Mouse (Mus musculus) neural tube, embryonic 12.5 days (tissue): Measurements from ENCODE around the gene Mtfr1l. TPM values are rescaled to one million over a fixed set of nuclear protein-coding genes. Genes with fewer than 3 reads are reported as not detected.

Experiments
- ATAC-seq: fragments of 200-750 bp; cut with Nextera tagmentation; 2 replicates; pipeline ENCODE4 v1.8.0; 2017; ENCODE audit warnings: low read depth, mild to moderate bottlenecking, moderate TSS enrichment, moderate library complexity; ENCODE audit not compliant: low FRiP score
- H3K27ac ChIP-seq: fragments of 300-500 bp; sonication (generic); 2 replicates; pipeline ENCODE4 v1.5.1; 2016
- H3K27me3 ChIP-seq: fragments of 300-500 bp; sonication (generic); replicated peaks from 2 replicates; pipeline ENCODE4 v1.6.1; 2016; ENCODE audit warnings: mild to moderate bottlenecking
- H3K36me3 ChIP-seq: fragments of 300-500 bp; sonication (generic); 2 replicates; pipeline ENCODE4 v1.6.1; 2016; ENCODE audit warnings: mild to moderate bottlenecking
- H3K4me1 ChIP-seq: fragments of 300-500 bp; sonication (generic); 2 replicates; pipeline ENCODE4 v1.6.1; 2016
- H3K4me2 ChIP-seq: fragments of 300-500 bp; sonication (generic); replicated peaks from 2 replicates; pipeline ENCODE4 v1.6.1; 2016; ENCODE audit warnings: mild to moderate bottlenecking
- H3K4me3 ChIP-seq: fragments of 300-500 bp; sonication (generic); 2 replicates; pipeline ENCODE4 v1.5.1; 2016
- H3K9ac ChIP-seq: fragments of 300-500 bp; sonication (generic); 2 replicates; pipeline ENCODE4 v1.6.1; 2016; ENCODE audit warnings: mild to moderate bottlenecking
- H3K9me3 ChIP-seq: fragments of 300-500 bp; sonication (generic); 2 replicates; pipeline ENCODE4 v1.6.1; 2016; ENCODE audit warnings: mild to moderate bottlenecking
- WGBS: fragments of 180-500 bp; shearing (Covaris S2); methylation state at CpG from one replicate; pipeline ENCODE4 v1.1.7; 2016; 5-methylcytosine and 5-hydroxymethylcytosine counted together
- polyA plus RNA-seq: library from polyadenylated mRNA; unstranded; fragments of >200 nt; fragmentation: Nextera tagmentation; extraction: Ambion mirVana; gene quantifications from 2 replicates; pipeline ENCODE4 v1.2.1, GENCODE M21; 2016

Mtfr1l gene
- polyA plus RNA-seq, 1 experiment from 2014 or later: 138 TPM

- no peak overlapping the region for H3K4me3 ChIP-seq
- H3K4me1 ChIP-seq: no peaks in the 10 kb centered on the region
- 89% methylated on average over 5 of the region's 5 CpGs for WGBS
- H3K9ac ChIP-seq: no peak overlapping the region
- H3K27me3 ChIP-seq: no peaks in the 10 kb centered on the region
- H3K36me3 ChIP-seq: peaks cover 68% of the 10 kb centered on the region
- H3K4me2 ChIP-seq: no peak overlapping the region
- H3K9me3 ChIP-seq: no peaks in the 10 kb centered on the region
- no peak for ATAC-seq
- H3K27ac ChIP-seq: no peak overlapping the region
Observed at GRCm38 (mm10) chr4:134526220-134526619, 9.0 kb downstream of the Mtfr1l start.

GRCm38 (mm10) chr4:134525806-134526205, 9.4 kb downstream of the Mtfr1l start:
- H3K27me3 ChIP-seq: no peaks in the 10 kb centered on the region
- no peak overlapping the region for H3K4me2 ChIP-seq
- H3K9ac ChIP-seq: no peak overlapping the region
- peaks cover 68% of the 10 kb centered on the region for H3K36me3 ChIP-seq
- no peak overlapping the region for H3K4me3 ChIP-seq
- WGBS: 69% methylated on average over 5 of the region's 5 CpGs
- no peak for ATAC-seq
- no peak overlapping the region for H3K27ac ChIP-seq
- no peaks in the 10 kb centered on the region for H3K4me1 ChIP-seq
- H3K9me3 ChIP-seq: no peaks in the 10 kb centered on the region

GRCm38 (mm10) chr4:134523447-134523846, 11.7 kb downstream of the Mtfr1l start:
- Histone ChIP-seq H3K4me2 (no peak overlapping the region), H3K4me3 (no peak overlapping the region), H3K9ac (no peak overlapping the region), H3K27ac (no peak overlapping the region), H3K36me3 (peaks cover 49% of the 10 kb centered on the region), H3K4me1 (no peaks in the 10 kb centered on the region), H3K9me3 (no peaks in the 10 kb centered on the region), H3K27me3 (no peaks in the 10 kb centered on the region)
- no peak for ATAC-seq
- WGBS: 88% methylated on average over 4 of the region's 4 CpGs

- H3K27ac ChIP-seq: no peak overlapping the region
- H3K4me3 ChIP-seq: no peak overlapping the region
- ATAC-seq: no peak
- H3K27me3 ChIP-seq: no peaks in the 10 kb centered on the region
- no peak overlapping the region for H3K4me2 ChIP-seq
- peaks cover 20% of the 10 kb centered on the region for H3K36me3 ChIP-seq
- no peaks in the 10 kb centered on the region for H3K4me1 ChIP-seq
- H3K9ac ChIP-seq: no peak overlapping the region
- H3K9me3 ChIP-seq: no peaks in the 10 kb centered on the region
Observed at GRCm38 (mm10) chr4:134519281-134519680, 15.9 kb downstream of the Mtfr1l start.

- Histone ChIP-seq H3K36me3 (peaks cover 14% of the 10 kb centered on the region), H3K9ac (no peak overlapping the region), H3K27ac (no peak overlapping the region), H3K4me1 (no peaks in the 10 kb centered on the region), H3K27me3 (no peaks in the 10 kb centered on the region), H3K4me3 (no peak overlapping the region), H3K4me2 (no peak overlapping the region), H3K9me3 (no peaks in the 10 kb centered on the region)
- WGBS: 94% methylated on average over 4 of the region's 4 CpGs
- ATAC-seq: no peak
Observed at GRCm38 (mm10) chr4:134518541-134518940, 16.6 kb downstream of the Mtfr1l start.

GRCm38 (mm10) chr4:134517719-134518118, 17.5 kb downstream of the Mtfr1l start:
- Histone ChIP-seq H3K9me3 (no peaks in the 10 kb centered on the region), H3K4me3 (no peak overlapping the region), H3K27ac (no peak overlapping the region), H3K4me2 (no peak overlapping the region), H3K4me1 (peaks cover 2% of the 10 kb centered on the region; the same call in 1 of the 2 replicates), H3K27me3 (no peaks in the 10 kb centered on the region), H3K9ac (no peak overlapping the region), H3K36me3 (peaks cover 10% of the 10 kb centered on the region)
- ATAC-seq: no peak
- WGBS: 90% methylated on average over 10 of the region's 10 CpGs

GRCm38 (mm10) chr4:134516981-134517380, 18.2 kb downstream of the Mtfr1l start:
- Histone ChIP-seq H3K27me3 (no peaks in the 10 kb centered on the region), H3K4me2 (no peak overlapping the region), H3K4me1 (peaks cover 6% of the 10 kb centered on the region; the same call in 1 of the 2 replicates), H3K9ac (no peak overlapping the region), H3K9me3 (no peaks in the 10 kb centered on the region), H3K36me3 (peaks cover 10% of the 10 kb centered on the region), H3K4me3 (no peak overlapping the region), H3K27ac (no peak overlapping the region)
- ATAC-seq: no peak
- WGBS: 91% methylated on average over 8 of the region's 8 CpGs

- Histone ChIP-seq H3K4me3 (no peak overlapping the region), H3K4me2 (no peak overlapping the region), H3K27me3 (no peaks in the 10 kb centered on the region), H3K9ac (no peak overlapping the region), H3K4me1 (peaks cover 11% of the 10 kb centered on the region; the same call in 1 of the 2 replicates), H3K9me3 (no peaks in the 10 kb centered on the region), H3K36me3 (peaks cover 3% of the 10 kb centered on the region; the same call in 1 of the 2 replicates), H3K27ac (no peak overlapping the region)
- 88% methylated on average over 7 of the region's 7 CpGs for WGBS
- no peak for ATAC-seq
Observed at GRCm38 (mm10) chr4:134515614-134516013, 19.6 kb downstream of the Mtfr1l start.

- WGBS: 92% methylated on average over 11 of the region's 11 CpGs
- Histone ChIP-seq H3K9me3 (no peaks in the 10 kb centered on the region), H3K36me3 (no peaks in the 10 kb centered on the region), H3K27ac (no peak overlapping the region), H3K4me3 (no peak overlapping the region), H3K27me3 (no peaks in the 10 kb centered on the region), H3K4me1 (peaks cover 11% of the 10 kb centered on the region; the same call in 1 of the 2 replicates), H3K4me2 (no peak overlapping the region), H3K9ac (no peak overlapping the region)
- ATAC-seq: no peak
Observed at GRCm38 (mm10) chr4:134514309-134514930, 20.8 kb downstream of the Mtfr1l start.

GRCm38 (mm10) chr4:134512798-134513197, 22.4 kb downstream of the Mtfr1l start:
- no peak for ATAC-seq
- Histone ChIP-seq H3K36me3 (peaks cover 2% of the 10 kb centered on the region; the same call in 1 of the 2 replicates), H3K27me3 (no peaks in the 10 kb centered on the region), H3K27ac (no peak overlapping the region), H3K4me1 (peaks cover 11% of the 10 kb centered on the region; the same call in 1 of the 2 replicates), H3K4me3 (no peak overlapping the region), H3K4me2 (peak overlapping the region; percentile 52), H3K9me3 (no peaks in the 10 kb centered on the region), H3K9ac (0 out of 2 replicates have a peak overlapping the region, but pooled peaks have one; percentile 17)
- WGBS: 14% methylated on average over 15 of the region's 15 CpGs

- Histone ChIP-seq H3K36me3 (peaks cover 11% of the 10 kb centered on the region; the same call in 1 of the 2 replicates), H3K9me3 (no peaks in the 10 kb centered on the region), H3K4me3 (no peak overlapping the region), H3K4me1 (peaks cover 11% of the 10 kb centered on the region; the same call in 1 of the 2 replicates), H3K9ac (0 out of 2 replicates have a peak overlapping the region, but pooled peaks have one; percentile 40), H3K27me3 (no peaks in the 10 kb centered on the region), H3K27ac (no peak overlapping the region), H3K4me2 (peak overlapping the region; percentile 88)
- no peak for ATAC-seq
- 82% methylated on average over 6 of the region's 6 CpGs for WGBS
Observed at GRCm38 (mm10) chr4:134511730-134512129, 23.5 kb downstream of the Mtfr1l start.

- H3K4me2 ChIP-seq: peak within 1 kb of the TSS; percentile 88
- no peaks in the 10 kb centered on the region for H3K9me3 ChIP-seq
- H3K27me3 ChIP-seq: no peaks in the 10 kb centered on the region
- peak; percentile 97 for ATAC-seq
- peaks cover 11% of the 10 kb centered on the region; the same call in 1 of the 2 replicates for H3K36me3 ChIP-seq
- 1% methylated on average over 42 of the region's 42 CpGs for WGBS
- H3K27ac ChIP-seq: no peak within 1 kb of the TSS
- peaks cover 11% of the 10 kb centered on the region; the same call in 1 of the 2 replicates for H3K4me1 ChIP-seq
- H3K4me3 ChIP-seq: peak within 1 kb of the TSS; percentile 51
- peak within 1 kb of the TSS; percentile 40; the same call in 1 of the 2 replicates for H3K9ac ChIP-seq
Observed at GRCm38 (mm10) chr4:134510845-134511411, 24.3 kb downstream of the Mtfr1l start, which contains the start of gene Aunip. Gene Aunip, plus strand, starts transcription at chr4:134510999.
